14 mouse cellular contexts compared by ENCODE assay signal in the genomic region with DNA sequence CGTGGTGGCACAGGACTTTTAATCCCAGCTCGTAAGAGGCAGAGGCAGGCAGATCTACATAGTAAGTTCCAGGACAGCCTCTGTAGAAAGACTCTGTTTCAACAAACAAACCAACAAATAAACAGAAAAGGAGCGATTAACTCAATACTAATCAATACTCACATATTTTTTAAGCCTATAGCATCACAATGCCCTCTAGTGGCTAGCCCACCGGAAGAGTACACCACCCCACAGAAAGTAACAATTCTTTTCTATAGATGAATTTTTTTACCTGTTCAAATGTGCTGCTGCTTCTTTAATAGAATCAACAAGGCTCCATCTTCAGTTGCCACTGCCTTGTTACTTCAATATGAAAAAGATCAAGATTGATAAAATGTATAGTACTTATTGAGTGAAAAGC.
DNase-seq lines count a peak whose midpoint lies in the region; ATAC-seq and TF ChIP-seq lines count a peak whose summit lies in the region.
"Had no signal": no experiment of that assay in that cellular context is flagged by ENCODE, and none has a peak within 500 bp of the region (broad histone marks: within the 10 kb centered on the region; RNA-seq: fewer than 3 reads in every experiment).

No protein-coding gene starts in this region.

- no peak overlapping the region for H3K4me3 ChIP-seq in layer of hippocampus, adult 2 months
- H3K4me3 ChIP-seq: hindbrain, embryonic 12.5 days; liver, embryonic 13.5 days had no signal

- TF ChIP-seq CTCF in layer of hippocampus, adult 2 months (conservative IDR thresholded peaks at IDR 0.05) = peak; percentile 75

- H3K27ac ChIP-seq in layer of hippocampus, adult 2 months = no peak overlapping the region
- H3K27ac ChIP-seq: hindbrain, embryonic 12.5 days; liver, embryonic 13.5 days had no signal

- no peak for ATAC-seq in CD4-positive, CD25-positive, alpha-beta regulatory T cell, adult 4 months

- DNase-seq in CD4-positive, CD25-positive, alpha-beta regulatory T cell, adult 2 months (ENCODE audit: low read depth, low spot score) = peak; percentile 32
- no peak for DNase-seq in layer of hippocampus, adult 2 months (ENCODE audit: low spot score in 2 of 2)
- DNase-seq in layer of hippocampus, postnatal 36 days = no peak
- peak; percentile 34 for DNase-seq in retina, embryonic 14.5 days (ENCODE audit: low spot score)
- no peak for DNase-seq in retina, postnatal 1 day
- no peak for DNase-seq in embryo, embryonic 9.5 days (ENCODE audit: extremely low spot score)
- no peak for DNase-seq in gastrocnemius, postnatal 25 days
- DNase-seq: cerebellum, adult 2 months; embryo, embryonic 11 days; kidney, adult 8-10 months; liver, embryonic 13.5 days; right cerebral cortex, postnatal 14 days had no signal

Comparison
In these comparisons a context has a peak if more than half of its experiments do, and no peak if none do; other contexts are left out.
1. DNase-seq: peak in CD4-positive, CD25-positive, alpha-beta regulatory T cell, adult 2 months (single experiment) and retina, embryonic 14.5 days (single experiment); none in layer of hippocampus, adult 2 months (0 of 2), layer of hippocampus, postnatal 36 days (0 of 2), retina, postnatal 1 day (single experiment), embryo, embryonic 9.5 days (single experiment) and gastrocnemius, postnatal 25 days (single experiment).